Mouse (Mus musculus) gastrocnemius, postnatal 14 days (tissue): ENCODE measurements around the gene Fgfr2. TPM values are rescaled to one million over a fixed set of nuclear protein-coding genes. Genes with fewer than 3 reads are reported as not detected.

Source experiments
- DNase-seq: peaks from one replicate; pipeline ENCODE4 v3.0.0; 2021; ENCODE audit warnings: mixed read lengths
- intact Hi-C: fragments of 180-260 bp; cut with DNase I; formaldehyde crosslinking; loops from one replicate; pipeline ENCODE4 v1.15.1; 2025; ENCODE audit warnings: low total_unique reads
- total RNA-seq, 2 experiments: library from RNA; stranded (reverse); gene quantifications; 2 replicates each; pipeline ENCODE4 v1.2.3; 2021

Fgfr2 gene
- total RNA-seq, 2 experiments from 2014 or later, result 1.2 to 1.8 TPM

- DNase-seq, result no peak
- intact Hi-C loops, result loop anchor here (10.0 kb wide), 1 partner anchor 188 kb away; no protein-coding TSS in a partner anchor
These were observed 306.1 kb downstream of the Fgfr2 start for GRCm38 (mm10) chr7:132817056-132817455.

GRCm38 (mm10) chr7:132816528-132816927, 306.6 kb downstream of the Fgfr2 start:
- intact Hi-C loops, result loop anchor here (10.0 kb wide), 1 partner anchor 188 kb away; no protein-coding TSS in a partner anchor
- DNase-seq, result no peak

GRCm38 (mm10) chr7:132815081-132815480, 308.1 kb downstream of the Fgfr2 start:
- no peak for DNase-seq
- intact Hi-C loops, result loop anchor here (2.0 to 10.0 kb wide), 2 partner anchors 158 to 190 kb away; no protein-coding TSS in a partner anchor

- DNase-seq, result no peak
- intact Hi-C loops, result loop anchor here (2.0 to 10.0 kb wide), 3 partner anchors 77 to 191 kb away; no protein-coding TSS in a partner anchor
These were observed 309.1 kb downstream of the Fgfr2 start for GRCm38 (mm10) chr7:132814089-132814450.

GRCm38 (mm10) chr7:132813416-132814088, 309.6 kb downstream of the Fgfr2 start, which contains the start of gene Fam53b:
Fam53b (minus strand) TSS chr7:132813886.
- intact Hi-C loops, result loop anchor here (2.0 to 10.0 kb wide), 3 partner anchors 76 to 191 kb away; no protein-coding TSS in a partner anchor
- peak; percentile 76 for DNase-seq

- intact Hi-C loops, result loop anchor here (5.0 to 10.0 kb wide), 2 partner anchors 76 to 192 kb away; no protein-coding TSS in a partner anchor
- peak; percentile 59 for DNase-seq
These were observed 310.3 kb downstream of the Fgfr2 start for GRCm38 (mm10) chr7:132812619-132813415.

- DNase-seq, result no peak
- intact Hi-C loops, result loop anchor here (5.0 to 10.0 kb wide), 2 partner anchors 75 to 193 kb away; no protein-coding TSS in a partner anchor
These were observed 311.2 kb downstream of the Fgfr2 start for GRCm38 (mm10) chr7:132811716-132812618.

GRCm38 (mm10) chr7:132810879-132811278, 312.3 kb downstream of the Fgfr2 start:
- DNase-seq, result peak; percentile 92
- intact Hi-C loops, result loop anchor here (5.0 to 10.0 kb wide), 2 partner anchors 74 to 194 kb away; no protein-coding TSS in a partner anchor

GRCm38 (mm10) chr7:132810368-132810767, 312.8 kb downstream of the Fgfr2 start:
- DNase-seq, result peak; percentile 82
- intact Hi-C loops, result loop anchor here (5.0 to 10.0 kb wide), 2 partner anchors 73 to 194 kb away; no protein-coding TSS in a partner anchor

GRCm38 (mm10) chr7:132809721-132810120, 313.4 kb downstream of the Fgfr2 start:
- no peak for DNase-seq
- intact Hi-C loops, result loop anchor here (5.0 to 10.0 kb wide), 2 partner anchors 72 to 195 kb away; no protein-coding TSS in a partner anchor

- DNase-seq, result peak; percentile 50
- intact Hi-C loops, result no loop called here
These were observed 314.1 kb downstream of the Fgfr2 start for GRCm38 (mm10) chr7:132808841-132809682.

GRCm38 (mm10) chr7:132808051-132808796, 314.9 kb downstream of the Fgfr2 start:
- peak; percentile 64 for DNase-seq
- intact Hi-C loops, result no loop called here

GRCm38 (mm10) chr7:132806926-132807857, 316.0 kb downstream of the Fgfr2 start:
- intact Hi-C loops, result no loop called here
- DNase-seq, result peak; percentile 36

- peak; percentile 78 for DNase-seq
- intact Hi-C loops, result no loop called here
These were observed 316.9 kb downstream of the Fgfr2 start for GRCm38 (mm10) chr7:132806286-132806685.

- DNase-seq, result no peak
- intact Hi-C loops, result no loop called here
These were observed 318.2 kb downstream of the Fgfr2 start for GRCm38 (mm10) chr7:132804951-132805350.

- intact Hi-C loops, result no loop called here
- DNase-seq, result no peak
These were observed 318.7 kb downstream of the Fgfr2 start for GRCm38 (mm10) chr7:132804461-132804860.
